In genomic region chr2:74730331-74730730, GRCm38 (mm10) we compare ENCODE assay signal across 29 mouse cellular contexts. TPM values are rescaled to one million over a fixed set of nuclear protein-coding genes. Genes with fewer than 3 reads are reported as not detected.
DNase-seq lines count a peak whose midpoint lies in the region; ATAC-seq and TF ChIP-seq lines count a peak whose summit lies in the region.
"Had no signal": no experiment of that assay in that cellular context is flagged by ENCODE, and none has a peak within 500 bp of the region (broad histone marks: within the 10 kb centered on the region; RNA-seq: fewer than 3 reads in every experiment).

No protein-coding gene starts in this region.

- TF ChIP-seq RAD21 in CH12.LX (IDR thresholded peaks at IDR 0.05; ENCODE audit: low read depth, low read length): no peak

- H3K27ac ChIP-seq in hindbrain, embryonic 11.5 days (ENCODE audit: low read depth, low read length): peak overlapping the region; percentile 95
- H3K27ac ChIP-seq in hindbrain, embryonic 10.5 days: no peak overlapping the region
- peak overlapping the region; percentile 84 for H3K27ac ChIP-seq in CH12.LX (ENCODE audit: insufficient read depth, low read depth)
- H3K27ac ChIP-seq in hindbrain, embryonic 13.5 days: peak overlapping the region; percentile 99
- H3K27ac ChIP-seq: left cerebral cortex, adult 2 months; midbrain, embryonic 10.5 days; stomach, embryonic 15.5 days had no signal

- WGBS in hindbrain, embryonic 11.5 days: 4% methylated on average over 8 of the region's 8 CpGs
- WGBS in hindbrain, embryonic 10.5 days: 4% methylated on average over 8 of the region's 8 CpGs
- WGBS in hindbrain, embryonic 13.5 days: 4% methylated on average over 8 of the region's 8 CpGs

- no peaks in the 10 kb centered on the region for H3K9me3 ChIP-seq in hindbrain, embryonic 11.5 days (ENCODE audit: control insufficient read depth, low read length)
- no peaks in the 10 kb centered on the region for H3K9me3 ChIP-seq in hindbrain, embryonic 10.5 days
- peaks cover 9% of the 10 kb centered on the region for H3K9me3 ChIP-seq in CH12.LX (replicated peaks; ENCODE audit: low read length)
- no peaks in the 10 kb centered on the region for H3K9me3 ChIP-seq in hindbrain, embryonic 13.5 days
- H3K9me3 ChIP-seq: midbrain, embryonic 10.5 days; stomach, embryonic 15.5 days had no signal

- no peak for TF ChIP-seq EP300 in CH12.LX (IDR thresholded peaks at IDR 0.05; ENCODE audit: low read length)

- no peak for TF ChIP-seq POLR2A in CH12.LX (IDR thresholded peaks at IDR 0.05; ENCODE audit: low read depth, low read length)

- H3K36me3 ChIP-seq in hindbrain, embryonic 11.5 days (ENCODE audit: control insufficient read depth, insufficient read depth, low read length): no peaks in the 10 kb centered on the region
- H3K36me3 ChIP-seq in hindbrain, embryonic 10.5 days: no peaks in the 10 kb centered on the region
- peaks cover 29 to 40% of the 10 kb centered on the region in 2 experiments for H3K36me3 ChIP-seq in CH12.LX (replicated peaks in 1 of 2; ENCODE audit: control insufficient read depth in 1 of 2, insufficient read depth in 1 of 2, low read length in 1 of 2)
- no peaks in the 10 kb centered on the region for H3K36me3 ChIP-seq in hindbrain, embryonic 13.5 days
- H3K36me3 ChIP-seq: midbrain, embryonic 10.5 days; stomach, embryonic 15.5 days had no signal

- peak overlapping the region; percentile 54 for H3K4me2 ChIP-seq in hindbrain, embryonic 11.5 days (replicated peaks; ENCODE audit: low read depth, low read length)
- peak overlapping the region; percentile 81 for H3K4me2 ChIP-seq in CH12.LX (ENCODE audit: insufficient read depth, low read depth, poor library complexity, severe bottlenecking)
- peak overlapping the region; percentile 83 for H3K4me2 ChIP-seq in hindbrain, embryonic 13.5 days
- H3K4me2 ChIP-seq: heart, embryonic 11.5 days; stomach, embryonic 15.5 days had no signal

- H3K9ac ChIP-seq in hindbrain, embryonic 11.5 days (ENCODE audit: low read depth, low read length): peak overlapping the region; percentile 76
- H3K9ac ChIP-seq in CH12.LX (ENCODE audit: insufficient read depth, low read depth): 0 out of 2 replicates have a peak overlapping the region, but pooled peaks have one; percentile 20
- peak overlapping the region; percentile 96 for H3K9ac ChIP-seq in hindbrain, embryonic 13.5 days
- H3K9ac ChIP-seq: liver, postnatal 0 days; stomach, embryonic 15.5 days had no signal

- peaks cover 85% of the 10 kb centered on the region for H3K27me3 ChIP-seq in hindbrain, embryonic 11.5 days (ENCODE audit: control insufficient read depth, insufficient read depth, low read length)
- H3K27me3 ChIP-seq in hindbrain, embryonic 10.5 days (ENCODE audit: insufficient read depth, poor library complexity, severe bottlenecking): peaks cover 100% of the 10 kb centered on the region
- no peaks in the 10 kb centered on the region for H3K27me3 ChIP-seq in CH12.LX (replicated peaks)
- H3K27me3 ChIP-seq in hindbrain, embryonic 13.5 days: peaks cover 82% of the 10 kb centered on the region

- TF ChIP-seq CTCF in CH12.LX (conservative IDR thresholded peaks at IDR 0.05 in 1 of 2, IDR thresholded peaks at IDR 0.05 in 1 of 2; ENCODE audit: low read depth in 2 of 2, low read length in 2 of 2): no peak

- H3K79me2 ChIP-seq in CH12.LX (replicated peaks; ENCODE audit: control insufficient read depth, extremely low read depth, insufficient read depth, poor library complexity, severe bottlenecking): peaks cover 46% of the 10 kb centered on the region

- dilution Hi-C loops in CH12.LX (cut with MboI; ENCODE audit: extremely low pct_ligation_motif_present, extremely low pct_unique_long_range_greater_than_20kb, low sequenced_read_pairs): no loop called here

- in situ Hi-C loops in CH12.LX (cut with MboI; ENCODE audit: low pct_ligation_motif_present, low pct_unique_long_range_greater_than_20kb, low sequenced_read_pairs): no loop called here

- no peaks in the 10 kb centered on the region; the same call in 1 of the 2 replicates for H3K4me1 ChIP-seq in hindbrain, embryonic 11.5 days (replicated peaks; ENCODE audit: control insufficient read depth, insufficient read depth, low read length)
- peaks cover 20% of the 10 kb centered on the region for H3K4me1 ChIP-seq in hindbrain, embryonic 10.5 days (replicated peaks)
- H3K4me1 ChIP-seq in CH12.LX (ENCODE audit: control insufficient read depth in 1 of 2, insufficient read depth in 2 of 2): peaks cover 4 to 58% of the 10 kb centered on the region in 2 experiments; a peak in 2 of 4 replicates
- peaks cover 45% of the 10 kb centered on the region for H3K4me1 ChIP-seq in hindbrain, embryonic 13.5 days (replicated peaks)

- no peak for ATAC-seq in hindbrain, embryonic 11.5 days (ENCODE audit: low FRiP score)
- no peak for ATAC-seq in hindbrain, embryonic 13.5 days (ENCODE audit: low FRiP score)
- ATAC-seq: forebrain, embryonic 16.5 days; liver, postnatal 0 days; midbrain, embryonic 16.5 days had no signal

- H3K4me3 ChIP-seq in hindbrain, embryonic 11.5 days (ENCODE audit: low read depth, low read length): peak overlapping the region; percentile 48
- no peak overlapping the region for H3K4me3 ChIP-seq in hindbrain, embryonic 10.5 days
- no peak overlapping the region for H3K4me3 ChIP-seq in CH12.LX (replicated peaks in 1 of 3; ENCODE audit: low read depth in 2 of 3, low read length in 2 of 3, poor library complexity in 1 of 3)
- peak overlapping the region; percentile 51 for H3K4me3 ChIP-seq in hindbrain, embryonic 13.5 days
- H3K4me3 ChIP-seq: left cerebral cortex, adult 2 months; midbrain, embryonic 10.5 days; myocyte; stomach, embryonic 15.5 days had no signal

- no peak for DNase-seq in hindbrain, embryonic 11.5 days (ENCODE audit: low spot score)
- DNase-seq in hindbrain, embryonic 10.5 days (ENCODE audit: low spot score): no peak
- DNase-seq in CH12.LX (ENCODE audit: extremely low read depth): no peak
- peak; percentile 40 for DNase-seq in neural tube, embryonic 10.5 days (ENCODE audit: extremely low spot score, low spot score)
- DNase-seq in cerebellum, postnatal 4 days (ENCODE audit: low spot score in 2 of 2): no peak
- no peak for DNase-seq in ovary, postnatal 36 days (ENCODE audit: low spot score)
- no peak for DNase-seq in frontal cortex, postnatal 36 days (ENCODE audit: low spot score in 2 of 2)
- DNase-seq: adrenal gland, postnatal 25 days; cerebellum, adult 11 months; cerebellum, postnatal 10 days; gastrocnemius, postnatal 14 days; heart, adult 11 months; kidney, adult 2 months; kidney, postnatal 4 days; left cerebral cortex, postnatal 4 days; liver; liver, postnatal 0 days; lung, postnatal 10 days; thymus, postnatal 36 days had no signal

TF ChIP-seq in CH12.LX, 34 proteins besides CTCF, POLR2A, EP300 and RAD21:
- 0 out of 2 replicates have a peak, but pooled peaks have one; percentile 20 for TF ChIP-seq IRF4 (IDR thresholded peaks at IDR 0.05; ENCODE audit: low read depth, low read length)
- no peak for TF ChIP-seq CHD2 (IDR thresholded peaks at IDR 0.05; ENCODE audit: low read length)
- TF ChIP-seq POLR2AphosphoS2 (IDR thresholded peaks at IDR 0.05; ENCODE audit: low read depth, low read length): no peak
- TF ChIP-seq UBTF (IDR thresholded peaks at IDR 0.05; ENCODE audit: low read depth, low read length): no peak

RNA-seq across cellular contexts. Expression of gene Gm28230, which starts 3.8 kb away (rescaled TPM):
- 0.73 and 0.89 TPM in 2 replicates for polyA plus RNA-seq in hindbrain, embryonic 11.5 days (2014; fragmentation: Nextera tagmentation; extraction: Ambion mirVana)
- not detected in 2 replicates for polyA plus RNA-seq in hindbrain, embryonic 10.5 days (2016; fragmentation: Nextera tagmentation; extraction: Ambion mirVana)
- total RNA-seq in CH12.LX (2012; rRNA removed): 0.80 and 0.89 TPM in 2 replicates
- 0.84 and 1.1 TPM in 2 replicates for total RNA-seq in CH12.LX (2014; rRNA removed)
- polyA plus RNA-seq in CH12.LX (2012; ENCODE audit: insufficient read length, low read depth): 0.85 and 1.7 TPM in 2 replicates
- polyA plus RNA-seq in hindbrain, embryonic 13.5 days (2015; fragmentation: Nextera tagmentation; extraction: Ambion mirVana): 1.3 and 1.5 TPM in 2 replicates
- total RNA-seq: layer of hippocampus, postnatal 10 days; left cerebral cortex, adult 2 months; left cerebral cortex, postnatal 4 days had no signal
- polyA plus RNA-seq: forebrain, embryonic 16.5 days; heart, postnatal 0 days; liver, postnatal 0 days; midbrain, embryonic 10.5 days; midbrain, embryonic 16.5 days; myocyte; stomach, embryonic 15.5 days had no signal

RNA-seq across cellular contexts. Expression of gene Hoxd4, which starts 18.6 kb away (rescaled TPM):
- 3.3 and 3.7 TPM in 2 replicates for polyA plus RNA-seq in hindbrain, embryonic 11.5 days (2014; fragmentation: Nextera tagmentation; extraction: Ambion mirVana)
- 0.14 and 2.6 TPM in 2 replicates for polyA plus RNA-seq in hindbrain, embryonic 10.5 days (2016; fragmentation: Nextera tagmentation; extraction: Ambion mirVana)
- total RNA-seq in CH12.LX (2012; rRNA removed): 8.4 and 9.8 TPM in 2 replicates
- 6.0 and 7.2 TPM in 2 replicates for total RNA-seq in CH12.LX (2014; rRNA removed)
- polyA plus RNA-seq in CH12.LX (2012; ENCODE audit: insufficient read length, low read depth): 5.4 and 6.3 TPM in 2 replicates
- polyA plus RNA-seq in hindbrain, embryonic 13.5 days (2015; fragmentation: Nextera tagmentation; extraction: Ambion mirVana): 4.1 and 4.2 TPM in 2 replicates
- total RNA-seq: layer of hippocampus, postnatal 10 days; left cerebral cortex, adult 2 months; left cerebral cortex, postnatal 4 days had no signal
- polyA plus RNA-seq: forebrain, embryonic 16.5 days; heart, embryonic 11.5 days; liver, postnatal 0 days; midbrain, embryonic 10.5 days; midbrain, embryonic 16.5 days; myocyte had no signal

RNA-seq across cellular contexts. Expression of gene Hoxd3, which starts 18.6 kb away (rescaled TPM):
- 49.5 and 58.0 TPM in 2 replicates for polyA plus RNA-seq in hindbrain, embryonic 11.5 days (2014; fragmentation: Nextera tagmentation; extraction: Ambion mirVana)
- 15.5 and 55.9 TPM in 2 replicates for polyA plus RNA-seq in hindbrain, embryonic 10.5 days (2016; fragmentation: Nextera tagmentation; extraction: Ambion mirVana)
- 0.50 TPM in 1 of 2 replicates, not detected in the other for total RNA-seq in CH12.LX (2012; rRNA removed)
- total RNA-seq in CH12.LX (2014; rRNA removed): 0.12 and 0.14 TPM in 2 replicates
- 1.0 and 1.1 TPM in 2 replicates for polyA plus RNA-seq in CH12.LX (2012; ENCODE audit: insufficient read length, low read depth)
- polyA plus RNA-seq in hindbrain, embryonic 13.5 days (2015; fragmentation: Nextera tagmentation; extraction: Ambion mirVana): 76.0 and 82.5 TPM in 2 replicates
- total RNA-seq: gastrocnemius, postnatal 14 days; layer of hippocampus, postnatal 10 days; left cerebral cortex, adult 2 months; left cerebral cortex, postnatal 4 days had no signal
- polyA plus RNA-seq: forebrain, embryonic 16.5 days; liver, postnatal 0 days; midbrain, embryonic 16.5 days; myocyte had no signal

RNA-seq across cellular contexts. Expression of gene Hoxd8, which starts 25.9 kb away (rescaled TPM):
- polyA plus RNA-seq in hindbrain, embryonic 11.5 days (2014; fragmentation: Nextera tagmentation; extraction: Ambion mirVana): 0.19 and 0.50 TPM in 2 replicates
- polyA plus RNA-seq in hindbrain, embryonic 10.5 days (2016; fragmentation: Nextera tagmentation; extraction: Ambion mirVana): not detected in 2 replicates
- total RNA-seq in CH12.LX (2012; rRNA removed) (not detected in 2 replicates), CH12.LX (2014; rRNA removed) (0.20 and 0.76 TPM in 2 replicates)
- 0.15 and 0.31 TPM in 2 replicates for polyA plus RNA-seq in CH12.LX (2012; ENCODE audit: insufficient read length, low read depth)
- 0.79 and 1.5 TPM in 2 replicates for polyA plus RNA-seq in hindbrain, embryonic 13.5 days (2015; fragmentation: Nextera tagmentation; extraction: Ambion mirVana)
- total RNA-seq: left cerebral cortex, adult 2 months had no signal
- polyA plus RNA-seq: forebrain, embryonic 16.5 days; liver, postnatal 0 days; midbrain, embryonic 10.5 days; midbrain, embryonic 16.5 days; myocyte had no signal

RNA-seq across cellular contexts. Expression of gene Hoxd1, which starts 32.4 kb away (rescaled TPM):
- 1.5 and 1.7 TPM in 2 replicates for polyA plus RNA-seq in hindbrain, embryonic 11.5 days (2014; fragmentation: Nextera tagmentation; extraction: Ambion mirVana)
- 0.14 and 0.60 TPM in 2 replicates for polyA plus RNA-seq in hindbrain, embryonic 10.5 days (2016; fragmentation: Nextera tagmentation; extraction: Ambion mirVana)
- not detected in 2 replicates for total RNA-seq in CH12.LX (2012; rRNA removed)
- total RNA-seq in CH12.LX (2014; rRNA removed): not detected in 2 replicates
- not detected in 2 replicates for polyA plus RNA-seq in CH12.LX (2012; ENCODE audit: insufficient read length, low read depth)
- 1.6 and 2.5 TPM in 2 replicates for polyA plus RNA-seq in hindbrain, embryonic 13.5 days (2015; fragmentation: Nextera tagmentation; extraction: Ambion mirVana)
- total RNA-seq: adrenal gland, postnatal 25 days; gastrocnemius, postnatal 14 days; layer of hippocampus, postnatal 10 days; left cerebral cortex, adult 2 months; left cerebral cortex, postnatal 4 days had no signal
- polyA plus RNA-seq: forebrain, embryonic 16.5 days; heart, embryonic 11.5 days; heart, postnatal 0 days; liver, postnatal 0 days; midbrain, embryonic 10.5 days; midbrain, embryonic 16.5 days; myocyte had no signal

Comparison
In these comparisons a context has a peak if more than half of its experiments do, and no peak if none do; other contexts are left out.
1. H3K4me3 ChIP-seq: peak in hindbrain, embryonic 11.5 days (single experiment) and hindbrain, embryonic 13.5 days (single experiment); none in hindbrain, embryonic 10.5 days (single experiment) and CH12.LX (0 of 3).
2. H3K9ac ChIP-seq: peak in every context shown above with its lines; median percentile 96 in hindbrain, embryonic 13.5 days; 76 in hindbrain, embryonic 11.5 days; 20 in CH12.LX.
3. Peak in every context shown above with its lines, with median percentiles within 50 percentile points of each other: H3K4me2 ChIP-seq.